Mouse (Mus musculus) embryo, embryonic 10.5 days (tissue): ENCODE measurements around the gene Kbtbd12.

Source experiments
- DNase-seq: peaks from one replicate; pipeline ENCODE4 v3.0.0-alpha.2; 2015; ENCODE audit warnings: low spot score

The Kbtbd12 gene

DNA sequence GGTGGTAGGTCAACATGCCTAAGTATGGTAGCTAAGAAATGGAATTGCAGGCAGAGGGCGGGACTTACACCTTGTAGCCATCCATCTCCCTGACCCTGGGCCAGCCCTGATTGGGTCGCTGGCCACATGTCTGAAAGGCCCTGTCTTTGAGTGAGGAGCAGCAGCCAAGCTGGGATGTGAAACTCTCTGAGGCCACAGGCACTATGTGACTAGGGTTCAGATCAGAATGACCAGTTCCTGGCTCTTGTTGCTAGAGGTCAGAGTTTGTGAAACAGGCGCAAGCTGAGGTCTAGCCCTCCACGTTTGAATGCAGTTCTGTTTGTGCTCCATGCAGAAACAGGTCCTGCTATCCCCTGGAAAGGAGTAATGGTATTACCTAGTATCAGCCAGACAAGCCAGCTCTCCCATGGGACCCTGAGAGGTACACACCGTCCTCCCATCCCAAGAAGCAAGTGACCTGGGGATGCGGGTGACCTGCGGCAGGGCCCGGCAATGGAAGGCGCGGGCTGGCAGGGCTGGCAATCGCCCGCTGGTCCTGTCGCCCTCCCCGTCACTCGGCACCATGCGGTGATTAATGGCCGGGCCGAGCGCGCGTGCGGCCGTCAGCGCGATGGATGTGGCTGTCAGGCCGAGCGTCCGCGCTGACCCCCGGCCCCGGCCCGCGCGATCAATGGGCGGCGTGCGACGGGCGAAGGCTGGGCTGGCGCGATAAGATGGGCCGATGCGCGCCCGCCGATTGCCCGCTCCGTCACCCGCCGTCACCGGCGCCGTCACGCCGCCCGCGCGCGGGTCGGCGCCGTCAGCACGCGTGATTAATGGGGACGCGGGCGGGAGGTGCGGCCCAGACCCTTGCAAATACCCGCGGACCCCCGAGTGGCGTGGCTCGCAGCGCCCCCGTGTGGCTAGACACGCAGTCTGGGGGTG is 138.0 kb downstream of the Kbtbd12 start:
- peak; percentile 81 for DNase-seq
